Mouse (Mus musculus): ENCODE measurements around the gene Lmln.
"Not testable (repeated sequence)": the region's sequence is repeated elsewhere in the genome, so short reads cannot be mapped to it uniquely, and the experiment has no call there.

The Lmln gene

GRCm38 (mm10) chr16:33062024-33062681, at the start of gene Lmln:
Lmln (plus strand) TSS chr16:33062521.
- in situ Hi-C loops (cut with MboI; ENCODE audit: low sequenced_read_pairs) = no loop called here

- in situ Hi-C loops (cut with MboI; ENCODE audit: low sequenced_read_pairs) = no loop called here
Measured at GRCm38 (mm10) chr16:33013801-33014200, 48.5 kb upstream of the Lmln start.

DNA sequence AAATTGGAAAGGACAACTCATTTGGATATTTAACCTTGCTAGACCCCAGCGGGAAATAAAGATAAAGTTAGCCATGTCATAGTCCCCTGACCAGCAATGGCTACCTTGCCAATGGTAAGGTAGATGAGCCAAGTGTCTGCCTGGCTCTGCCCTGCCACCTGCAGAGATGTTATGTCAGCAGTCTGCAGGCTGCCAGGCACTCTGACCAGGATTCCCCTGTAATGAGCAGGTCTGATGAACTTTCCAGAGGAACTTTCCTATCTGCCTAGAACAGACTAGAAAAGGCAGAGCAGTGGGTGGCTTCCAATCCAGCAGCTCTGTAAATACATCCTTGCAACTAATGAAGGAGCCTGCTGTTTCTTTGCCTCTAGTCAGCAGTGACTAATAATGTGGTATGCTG, 47.4 kb upstream of the Lmln start:
- in situ Hi-C loops (cut with MboI; ENCODE audit: low sequenced_read_pairs) = no loop called here

DNA sequence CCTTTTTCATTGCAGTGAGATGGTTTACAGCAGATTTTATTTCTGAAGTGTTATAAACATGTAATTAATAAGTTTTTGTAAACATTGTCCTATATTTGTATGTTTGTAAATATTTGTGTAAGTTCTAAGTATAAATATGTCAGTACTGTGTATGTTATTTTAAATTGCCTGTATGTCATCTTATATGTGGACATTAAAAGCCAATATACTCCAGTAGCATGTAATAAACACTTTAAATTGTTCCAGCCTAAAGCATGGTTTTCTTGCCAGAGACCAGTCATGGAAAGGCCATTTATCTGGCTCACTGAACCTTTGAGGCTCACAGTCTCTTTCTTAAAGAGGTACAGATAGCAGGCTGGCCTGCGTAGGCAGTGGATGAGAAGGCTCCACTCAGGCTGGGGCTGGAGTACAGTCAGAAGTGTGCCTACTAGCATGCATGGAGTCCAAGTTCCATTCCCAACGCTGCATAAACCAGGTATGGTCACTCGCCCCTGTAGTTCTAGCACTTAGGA, 46.9 kb upstream of the Lmln start:
- in situ Hi-C loops (cut with MboI; ENCODE audit: low sequenced_read_pairs) = no loop called here

GRCm38 (mm10) chr16:33015986-33016385, 46.3 kb upstream of the Lmln start:
- in situ Hi-C loops (cut with MboI; ENCODE audit: low sequenced_read_pairs) = no loop called here

DNA sequence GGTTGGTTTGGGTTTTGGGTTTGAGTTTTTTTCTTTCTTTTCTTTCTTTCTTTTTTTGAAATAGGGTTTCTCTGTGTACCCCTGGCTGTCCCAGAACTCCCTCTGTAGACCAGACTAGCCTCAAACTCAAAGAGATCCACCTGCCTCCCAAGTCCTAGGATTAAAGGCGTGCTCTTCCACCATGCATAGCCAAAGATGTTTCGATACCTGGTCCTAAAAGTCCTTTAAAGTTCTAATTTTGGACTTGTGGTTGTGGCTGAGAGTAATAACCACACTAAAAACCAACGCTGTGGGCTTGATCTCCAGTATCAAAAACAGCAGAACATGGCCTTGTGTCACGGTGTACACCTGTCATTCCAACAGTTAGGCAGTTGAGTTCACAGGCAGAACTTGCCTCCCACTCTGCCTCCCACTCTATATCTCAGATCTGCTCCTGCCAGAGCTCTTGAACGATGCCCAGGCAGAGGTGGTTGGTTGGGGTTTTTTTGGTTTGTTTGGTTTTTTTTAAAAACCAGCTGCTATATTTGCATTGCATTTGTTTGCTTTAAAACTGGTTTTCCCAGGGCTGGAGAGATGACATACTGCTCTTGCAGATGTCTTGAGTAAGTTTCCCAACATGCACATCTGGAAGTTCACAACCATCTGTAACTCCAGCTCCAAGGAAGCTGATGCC, 44.5 kb upstream of the Lmln start:
- in situ Hi-C loops (cut with MboI; ENCODE audit: low sequenced_read_pairs) = no loop called here

DNA sequence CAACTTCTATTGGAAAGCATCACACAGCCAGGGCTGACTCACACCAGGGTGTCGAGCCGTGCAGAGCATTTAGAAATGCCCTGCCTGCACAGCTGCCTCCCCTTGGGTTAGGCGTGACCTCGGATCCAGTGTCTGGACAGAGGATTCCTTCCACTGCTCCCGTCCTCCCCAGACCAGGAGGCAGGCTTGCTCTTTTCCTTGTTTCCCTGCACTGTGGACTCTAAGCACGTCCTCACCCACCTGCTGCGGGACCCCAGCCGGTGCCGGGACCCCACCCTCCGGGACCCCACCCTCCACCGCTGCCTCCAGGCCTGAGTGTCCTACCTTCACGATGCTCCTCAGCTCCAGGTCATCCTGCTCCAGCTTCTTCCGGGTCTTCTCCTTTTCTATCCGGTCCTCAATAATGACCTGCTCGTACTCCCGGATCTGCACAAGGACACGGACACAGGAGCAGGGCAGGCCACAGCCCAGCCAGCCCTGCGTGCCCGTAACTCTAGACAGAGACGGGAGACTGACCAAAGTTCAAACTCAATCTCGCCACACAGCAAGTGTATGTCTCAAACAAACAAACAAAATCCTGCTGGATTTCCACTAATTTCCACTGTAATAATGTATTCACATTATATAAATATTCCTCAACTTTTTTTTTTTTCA, 43.1 kb upstream of the Lmln start:
- in situ Hi-C loops (cut with MboI; ENCODE audit: low sequenced_read_pairs) = no loop called here

- in situ Hi-C loops (cut with MboI; ENCODE audit: low sequenced_read_pairs) = no loop called here
Measured at GRCm38 (mm10) chr16:33021381-33021780, 40.9 kb upstream of the Lmln start.

DNA sequence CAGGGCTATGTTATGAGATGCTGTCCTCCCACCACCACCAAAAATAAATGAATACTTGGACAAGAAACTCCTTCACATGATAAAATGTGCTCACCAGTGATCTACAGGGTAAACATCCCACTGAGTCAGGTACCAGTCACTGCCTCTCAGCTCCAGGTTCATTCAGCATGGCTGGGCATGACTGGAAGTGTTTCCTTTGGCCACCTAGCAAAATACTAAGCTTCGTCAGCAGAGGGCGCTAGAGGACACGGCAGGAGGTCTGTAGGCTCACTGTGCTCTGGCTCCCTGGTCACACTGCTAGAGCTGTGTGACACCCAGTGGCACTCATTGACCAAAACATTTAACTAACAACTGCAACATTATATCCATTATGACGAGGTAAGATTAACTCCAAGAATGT, 38.6 kb upstream of the Lmln start:
- in situ Hi-C loops (cut with MboI; ENCODE audit: low sequenced_read_pairs) = no loop called here

DNA sequence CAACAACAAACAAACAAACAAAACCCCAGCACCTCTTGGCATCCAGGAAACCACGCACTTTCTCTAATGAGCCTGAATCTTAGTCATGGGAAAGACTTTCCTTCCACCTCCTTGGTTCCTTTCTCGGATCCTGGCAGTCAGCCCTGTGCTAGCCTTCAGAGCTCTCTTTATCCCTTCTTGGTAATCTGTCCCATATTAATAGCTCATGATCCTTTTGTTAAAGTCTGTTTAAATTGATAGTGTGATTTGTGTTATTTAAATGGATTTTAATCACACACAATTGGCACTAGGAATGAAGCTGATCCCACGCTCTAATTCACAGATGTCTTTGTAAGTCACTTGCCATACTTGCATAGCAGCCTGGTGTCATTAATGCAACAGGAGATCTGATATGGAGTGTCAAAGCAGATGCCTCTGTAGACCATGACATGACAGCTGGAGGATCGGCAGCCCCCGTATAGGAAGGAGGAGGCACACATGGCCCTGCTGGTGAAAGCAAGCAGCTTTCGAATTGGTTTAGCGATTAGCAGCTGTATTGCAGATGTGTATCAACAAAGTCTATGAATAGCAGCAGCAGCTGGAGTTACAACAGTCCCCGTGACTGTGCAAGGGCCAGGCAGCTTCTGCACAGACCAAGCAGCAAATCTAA, 37.7 kb upstream of the Lmln start:
- in situ Hi-C loops (cut with MboI; ENCODE audit: low sequenced_read_pairs) = no loop called here

GRCm38 (mm10) chr16:33026357-33026756, 36.0 kb upstream of the Lmln start:
- in situ Hi-C loops (cut with MboI; ENCODE audit: low sequenced_read_pairs) = no loop called here

DNA sequence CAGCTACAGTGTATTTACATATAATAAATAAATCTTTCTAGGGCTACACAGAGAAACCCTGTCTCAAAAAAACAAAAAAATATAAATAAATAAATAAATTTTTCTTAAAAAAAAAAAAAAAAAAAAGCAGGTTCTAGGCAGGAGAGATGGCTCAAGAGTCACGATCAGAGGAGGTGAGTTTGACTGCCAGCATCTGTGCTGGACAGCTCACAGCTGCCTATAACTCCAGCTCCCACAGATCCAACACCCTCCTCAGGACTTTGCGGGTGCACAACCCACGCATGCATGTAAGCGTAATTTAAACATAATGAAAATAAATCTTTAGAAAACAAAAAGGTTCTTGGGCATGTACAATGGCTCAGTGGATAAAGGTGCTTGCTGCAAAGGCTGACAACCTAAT, 26.3 kb upstream of the Lmln start:
- in situ Hi-C loops (cut with MboI; ENCODE audit: low sequenced_read_pairs) = no loop called here

- in situ Hi-C loops (cut with MboI; ENCODE audit: low sequenced_read_pairs) = no loop called here
Measured at GRCm38 (mm10) chr16:33042682-33043081, 19.6 kb upstream of the Lmln start.

GRCm38 (mm10) chr16:33043268-33043667, 19.1 kb upstream of the Lmln start:
- in situ Hi-C loops (cut with MboI; ENCODE audit: low sequenced_read_pairs) = no loop called here

GRCm38 (mm10) chr16:33048004-33048403, 14.3 kb upstream of the Lmln start:
- in situ Hi-C loops (cut with MboI; ENCODE audit: low sequenced_read_pairs) = no loop called here

GRCm38 (mm10) chr16:33048686-33049085, 13.6 kb upstream of the Lmln start:
- in situ Hi-C loops (cut with MboI; ENCODE audit: low sequenced_read_pairs) = no loop called here

- in situ Hi-C loops (cut with MboI; ENCODE audit: low sequenced_read_pairs) = no loop called here
Measured at GRCm38 (mm10) chr16:33049809-33050208, 12.5 kb upstream of the Lmln start.

DNA sequence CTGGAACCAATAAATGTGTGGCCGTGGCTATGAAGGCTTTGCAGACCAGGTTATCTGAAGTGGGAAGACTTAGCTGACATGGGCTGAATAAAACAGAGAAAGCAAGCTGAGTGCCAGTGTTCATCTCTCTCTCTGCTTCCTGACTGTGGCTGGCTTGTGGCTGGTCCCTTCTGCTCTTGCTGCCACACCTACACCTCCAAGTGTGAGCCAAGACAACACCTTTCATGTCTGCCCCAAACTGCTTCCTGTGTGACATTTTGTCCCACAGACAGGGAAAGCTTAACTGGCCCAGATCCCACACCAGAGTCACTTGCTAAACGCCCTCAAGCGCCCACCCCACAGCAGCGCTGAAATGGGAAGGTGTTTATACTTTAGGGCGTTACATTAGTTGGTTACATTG, 9.2 kb upstream of the Lmln start:
- in situ Hi-C loops (cut with MboI; ENCODE audit: low sequenced_read_pairs) = no loop called here

DNA sequence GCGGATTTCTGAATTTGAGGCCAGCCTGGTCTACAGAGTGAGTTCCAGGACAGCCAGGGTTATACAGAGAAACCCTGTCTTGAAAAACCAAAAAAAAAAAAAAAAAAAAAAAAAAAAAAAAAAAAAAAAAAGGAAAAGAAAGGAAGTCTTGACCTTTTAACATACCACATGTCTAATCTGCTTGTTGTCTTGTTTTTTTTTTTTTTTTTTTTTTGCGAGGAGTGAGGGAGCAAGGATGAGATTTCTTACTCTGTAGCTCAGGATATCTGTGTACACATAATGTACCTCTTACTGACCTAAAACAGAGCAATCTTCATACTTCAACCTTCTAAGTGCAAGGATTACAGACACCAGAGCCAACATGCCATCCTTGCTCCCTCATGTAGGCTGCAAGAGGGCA, 7.4 kb upstream of the Lmln start:
- in situ Hi-C loops (cut with MboI; ENCODE audit: low sequenced_read_pairs) = not testable (repeated sequence)

- in situ Hi-C loops (cut with MboI; ENCODE audit: low sequenced_read_pairs) = no loop called here
Measured at GRCm38 (mm10) chr16:33055655-33056054, 6.7 kb upstream of the Lmln start.

- in situ Hi-C loops (cut with MboI; ENCODE audit: low sequenced_read_pairs) = no loop called here
Measured at GRCm38 (mm10) chr16:33056095-33056785, 6.1 kb upstream of the Lmln start, which contains the start of the genes Iqcg and Rpl35a. Iqcg (minus strand) TSS chr16:33056218. Rpl35a (plus strand) TSS chr16:33056453.

Measured in CH12F3 (cell line).